Mouse (Mus musculus) left cerebral cortex, postnatal 14 days (tissue): ENCODE results near the gene Rab5if. TPM values are rescaled to one million over a fixed set of nuclear protein-coding genes. Genes with fewer than 3 reads are reported as not detected.
"Not testable (repeated sequence)": the region's sequence is repeated elsewhere in the genome, so short reads cannot be mapped to it uniquely, and the experiment has no call there.

Experiments used
- DNase-seq, 2 experiments: peaks; one replicate each; pipeline ENCODE4 v3.0.0; 2021 to 2022; ENCODE audit warnings: low spot score in 2 of 2, mixed read lengths in 1 of 2
- intact Hi-C: fragments of 180-260 bp; cut with DNase I; formaldehyde crosslinking; loops from one replicate; pipeline ENCODE4 v1.15.1; 2025
- total RNA-seq, 2 experiments: library from RNA; stranded (reverse); gene quantifications; 2 replicates each; pipeline ENCODE4 v1.2.3; 2021

The Rab5if gene
- total RNA-seq, 2 experiments from 2014 or later = 113 to 125 TPM

DNA sequence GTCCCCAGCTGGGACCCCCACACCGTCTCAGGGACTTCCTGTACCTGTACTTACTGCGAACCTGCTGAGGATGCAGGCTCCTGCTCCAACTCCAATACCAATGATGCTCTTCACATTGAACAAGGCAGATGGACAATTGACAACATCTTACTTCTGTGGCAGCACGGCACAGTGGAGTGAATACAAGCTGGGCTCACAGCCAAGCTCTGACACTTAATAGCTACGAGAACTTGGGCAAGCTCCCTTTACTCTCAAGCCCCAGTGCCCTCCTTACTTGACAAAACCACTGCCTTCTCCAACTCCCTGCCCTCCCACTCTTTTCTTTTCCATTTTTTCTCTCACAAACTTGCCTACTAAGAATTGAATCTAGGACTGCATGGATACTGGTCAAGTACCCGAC is 50.3 kb downstream of the Rab5if start:
- DNase-seq = no peak
- intact Hi-C loops = no loop called here

- no peak for DNase-seq
- intact Hi-C loops = loop anchor here (1.0 kb wide), 1 partner anchor 33 kb away; no protein-coding TSS in a partner anchor
These were observed 52.6 kb downstream of the Rab5if start for GRCm38 (mm10) chr2:156915559-156915958.

- DNase-seq = no peak
- intact Hi-C loops = no loop called here
These were observed 53.6 kb downstream of the Rab5if start for GRCm38 (mm10) chr2:156916419-156917125.

- DNase-seq = no peak
- intact Hi-C loops = no loop called here
These were observed 55.6 kb downstream of the Rab5if start for GRCm38 (mm10) chr2:156918562-156918961.

- intact Hi-C loops = not testable (repeated sequence)
These were observed 56.3 kb downstream of the Rab5if start for GRCm38 (mm10) chr2:156919191-156919590.

DNA sequence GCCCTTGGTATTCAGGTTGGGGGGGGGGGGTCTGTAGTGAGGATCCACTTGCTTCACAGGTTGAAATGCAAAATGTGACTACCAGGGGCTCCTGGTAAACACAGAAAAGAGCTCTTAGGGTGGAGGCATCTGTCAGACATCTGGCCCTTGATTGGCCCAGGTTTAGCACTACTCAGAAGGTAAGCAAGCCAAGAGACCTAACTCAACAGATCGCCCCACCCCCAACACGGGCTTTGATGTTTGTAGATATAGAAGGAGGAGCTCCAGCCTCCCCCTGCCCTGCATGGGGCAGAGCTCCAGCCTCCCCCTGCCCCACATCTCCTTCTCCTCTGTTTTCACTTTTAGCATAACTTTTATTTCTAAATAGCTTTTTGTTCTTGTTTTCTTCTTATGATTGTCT is 56.9 kb downstream of the Rab5if start:
- no peak for DNase-seq
- intact Hi-C loops = no loop called here

More at GRCm38 (mm10) chr2:156919191-156919590, 56.3 kb downstream of the Rab5if start:
- DNase-seq = not testable (repeated sequence)

DNA sequence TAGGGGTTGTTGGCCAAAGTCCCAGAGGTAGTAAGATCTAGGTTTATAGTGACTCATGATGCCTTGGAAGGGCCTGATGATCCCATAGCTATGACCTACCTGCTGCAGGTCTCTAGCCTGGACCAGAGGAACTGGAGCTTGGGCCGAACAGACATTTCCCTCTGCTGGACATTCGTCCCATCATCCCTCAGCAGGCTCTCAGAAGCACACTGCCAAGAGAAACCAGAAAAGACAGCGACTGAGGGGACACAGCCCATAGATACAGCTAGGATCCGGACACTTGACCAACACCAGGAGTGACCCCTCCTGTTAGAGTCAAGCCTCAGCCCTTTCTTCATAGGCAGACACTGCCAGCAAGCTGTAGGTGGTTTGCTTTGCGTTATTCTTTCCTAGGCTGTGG is 60.1 kb downstream of the Rab5if start:
- DNase-seq = no peak
- intact Hi-C loops = no loop called here

Other genes starting within 250 kb of the Rab5if start
- gene Dlgap4, start 249.4 kb upstream of the Rab5if start, total RNA-seq = 100 to 1,000 TPM; 234 to 242 TPM
- gene Myl9, start 87.7 kb upstream of the Rab5if start, total RNA-seq = 10 to 100 TPM; 24.1 to 24.2 TPM
- gene Tgif2, start 23.1 kb upstream of the Rab5if start, total RNA-seq = 1 to 10 TPM in 1 of 2 experiments, under 1 TPM in 1; 0.88 to 1.5 TPM
- gene 4930518I15Rik, start 5.2 kb upstream of the Rab5if start, total RNA-seq = 1 to 10 TPM; 1.3 to 1.9 TPM
- gene Sla2, start 24.1 kb downstream of the Rab5if start, total RNA-seq = under 1 TPM; 0.18 to 0.21 TPM
- 100 to 1,000 TPM; 569 to 619 TPM for gene Ndrg3, start 128.9 kb downstream of the Rab5if start, total RNA-seq
- gene Dsn1, start 144.0 kb downstream of the Rab5if start, total RNA-seq = 1 to 10 TPM; 5.2 to 5.5 TPM
- 10 to 100 TPM; 38.8 to 41.1 TPM for gene Soga1, start 216.1 kb downstream of the Rab5if start, total RNA-seq
- gene Tldc2, start 223.9 kb downstream of the Rab5if start, total RNA-seq = not detected